Mouse (Mus musculus) myocyte (in vitro differentiated cells): ENCODE data around the gene Tnpo3. TPM values are rescaled to one million over a fixed set of nuclear protein-coding genes. Genes with fewer than 3 reads are reported as not detected.

Source experiments
- H3K27me3 ChIP-seq: one replicate; pipeline ENCODE4 v1.6.1; 2011; ENCODE audit not compliant: control insufficient read depth, insufficient read depth, insufficient read length
- H3K36me3 ChIP-seq: one replicate; pipeline ENCODE4 v1.6.1; 2011; ENCODE audit not compliant: control insufficient read depth, insufficient read depth
- H3K4me2 ChIP-seq: one replicate; pipeline ENCODE4 v1.6.1; 2011; ENCODE audit warnings: low read depth, control low read depth
- H3K4me3 ChIP-seq: one replicate; pipeline ENCODE4 v1.5.1; 2011; ENCODE audit warnings: mild to moderate bottlenecking, control low read depth, moderate library complexity
- H3K79me2 ChIP-seq: one replicate; pipeline ENCODE4 v1.6.1; 2011; ENCODE audit not compliant: control insufficient read depth, insufficient read depth
- H3ac ChIP-seq: one replicate; pipeline ENCODE4 v1.6.1; 2011; ENCODE audit not compliant: control insufficient read depth, insufficient read length
- CEBPB ChIP-seq: IDR thresholded peaks from 2 replicates; pipeline ENCODE4 v1.6.1; 2011; ENCODE audit warnings: mild to moderate bottlenecking, moderate library complexity; ENCODE audit not compliant: poor library complexity, insufficient read depth, severe bottlenecking
- E2F4 ChIP-seq: IDR thresholded peaks from one replicate; pipeline ENCODE4 v1.6.1; 2011; ENCODE audit warnings: mild to moderate bottlenecking, control low read depth, moderate library complexity; ENCODE audit not compliant: insufficient read depth
- MAX ChIP-seq: IDR thresholded peaks from one replicate; pipeline ENCODE4 v1.6.1; 2011; ENCODE audit warnings: low read depth, mild to moderate bottlenecking, control low read depth
- MYOD1 ChIP-seq, 3 experiments: IDR thresholded peaks; one replicate each; pipeline ENCODE4 v1.6.1; 2011; ENCODE audit warnings: control low read depth in 2 of 3, low read depth in 2 of 3, mild to moderate bottlenecking in 2 of 3, moderate library complexity in 1 of 3; ENCODE audit not compliant: insufficient read length in 2 of 3, control insufficient read depth in 1 of 3
- MYOG ChIP-seq, 3 experiments: IDR thresholded peaks; one replicate each; pipeline ENCODE4 v1.6.1; 2011; ENCODE audit warnings: control low read depth in 2 of 3, low read depth in 2 of 3, mild to moderate bottlenecking in 2 of 3; ENCODE audit not compliant: insufficient read length in 2 of 3, control insufficient read depth in 1 of 3, insufficient read depth in 1 of 3
- POLR2A ChIP-seq: IDR thresholded peaks from one replicate; pipeline ENCODE4 v1.6.1; 2011; ENCODE audit warnings: low read depth, mild to moderate bottlenecking, control low read depth, moderate library complexity; ENCODE audit not compliant: insufficient read length
- POLR2AphosphoS2 ChIP-seq: IDR thresholded peaks from one replicate; pipeline ENCODE4 v1.6.1; 2011; ENCODE audit warnings: low read depth, control low read depth; ENCODE audit not compliant: insufficient read length
- REST ChIP-seq: IDR thresholded peaks from one replicate; pipeline ENCODE4 v1.6.1; 2011; ENCODE audit warnings: mild to moderate bottlenecking, control low read depth, moderate library complexity; ENCODE audit not compliant: insufficient read depth, insufficient read length
- SRF ChIP-seq: IDR thresholded peaks from one replicate; pipeline ENCODE4 v1.6.1; 2011; ENCODE audit warnings: low read depth; ENCODE audit not compliant: control insufficient read depth, insufficient read length
- TCF12 ChIP-seq: IDR thresholded peaks from one replicate; pipeline ENCODE4 v1.6.1; 2011; ENCODE audit warnings: mild to moderate bottlenecking, control low read depth; ENCODE audit not compliant: poor library complexity, insufficient read depth, severe bottlenecking
- TCF3 ChIP-seq: IDR thresholded peaks from one replicate; pipeline ENCODE4 v1.6.1; 2011; ENCODE audit warnings: low read depth, control low read depth; ENCODE audit not compliant: insufficient read length
- USF1 ChIP-seq: IDR thresholded peaks from one replicate; pipeline ENCODE4 v1.6.1; 2011; ENCODE audit warnings: low read depth, mild to moderate bottlenecking, control low read depth, moderate library complexity
- polyA plus RNA-seq: library from polyadenylated mRNA; unstranded; fragments of >200 nt; fragmentation: generic; extraction: Trizol; gene quantifications from one replicate; pipeline ENCODE4 v1.2.1, GENCODE M21; 2012; ENCODE audit warnings: missing spikeins

Tnpo3 gene
- polyA plus RNA-seq, 1 experiment: 25.6 TPM

GRCm38 (mm10) chr6:29631751-29632551 lies 22.3 kb upstream of the Tnpo3 start:
- H3ac ChIP-seq: no peak overlapping the region
- no peak for TF ChIP-seq USF1
- TF ChIP-seq CEBPB: no peak
- no peak for TF ChIP-seq TCF12
- TF ChIP-seq POLR2A: no peak
- no peak for TF ChIP-seq POLR2AphosphoS2
- no peak for TF ChIP-seq MYOG (IDR thresholded peaks at IDR 0.05; ENCODE audit: control insufficient read depth in 1 of 3, insufficient read depth in 1 of 3, insufficient read length in 2 of 3, low read depth in 2 of 3)
- no peak for TF ChIP-seq E2F4
- no peak for TF ChIP-seq TCF3
- no peak overlapping the region for H3K4me2 ChIP-seq
- peaks cover 17% of the 10 kb centered on the region for H3K27me3 ChIP-seq
- H3K36me3 ChIP-seq: no peaks in the 10 kb centered on the region
- no peaks in the 10 kb centered on the region for H3K79me2 ChIP-seq
- H3K4me3 ChIP-seq: no peak overlapping the region

- H3K4me3 ChIP-seq: no peak overlapping the region
- no peak overlapping the region for H3ac ChIP-seq
- H3K4me2 ChIP-seq: no peak overlapping the region
- H3K79me2 ChIP-seq: no peaks in the 10 kb centered on the region
- H3K36me3 ChIP-seq: no peaks in the 10 kb centered on the region
- H3K27me3 ChIP-seq: peaks cover 15% of the 10 kb centered on the region
- TF ChIP-seq MAX: no peak
- no peak for TF ChIP-seq TCF12
- TF ChIP-seq POLR2AphosphoS2: no peak
- TF ChIP-seq E2F4: no peak
- no peak for TF ChIP-seq SRF
- no peak for TF ChIP-seq POLR2A
- no peak for TF ChIP-seq CEBPB
- TF ChIP-seq MYOD1 (IDR thresholded peaks at IDR 0.05; ENCODE audit: control insufficient read depth in 1 of 3, insufficient read length in 2 of 3, low read depth in 2 of 3): no peak
- TF ChIP-seq MYOG (IDR thresholded peaks at IDR 0.05; ENCODE audit: control insufficient read depth in 1 of 3, insufficient read depth in 1 of 3, insufficient read length in 2 of 3, low read depth in 2 of 3): no peak
- no peak for TF ChIP-seq REST
- TF ChIP-seq TCF3: no peak
- no peak for TF ChIP-seq USF1
Observed at GRCm38 (mm10) chr6:29630216-29630615, 20.5 kb upstream of the Tnpo3 start.

DNA sequence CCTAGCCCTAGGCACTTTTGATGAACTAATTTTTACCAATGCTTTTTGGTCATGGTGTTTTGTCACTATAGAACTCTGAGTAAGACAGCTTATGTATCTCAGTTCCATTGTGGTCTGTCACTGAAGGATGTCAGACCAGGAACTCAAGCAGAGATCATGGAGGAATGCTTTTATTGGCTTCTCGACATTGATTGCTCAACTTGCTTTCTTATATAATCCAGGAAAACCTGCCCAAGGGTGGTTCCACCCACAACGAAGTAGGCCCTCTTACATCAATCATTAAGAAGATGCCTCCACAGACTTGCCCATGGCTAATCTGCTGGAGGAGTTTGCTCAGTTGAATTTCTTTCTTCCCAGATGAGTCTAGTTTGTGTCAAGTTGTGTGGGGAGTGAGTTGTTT lies 18.1 kb upstream of the Tnpo3 start:
- no peak for TF ChIP-seq REST
- TF ChIP-seq MYOD1 (IDR thresholded peaks at IDR 0.05; ENCODE audit: control insufficient read depth in 1 of 3, insufficient read length in 2 of 3, low read depth in 2 of 3): no peak
- TF ChIP-seq USF1: no peak
- TF ChIP-seq POLR2AphosphoS2: no peak
- TF ChIP-seq TCF3: no peak
- TF ChIP-seq POLR2A: no peak
- TF ChIP-seq CEBPB: no peak
- H3K79me2 ChIP-seq: no peaks in the 10 kb centered on the region

DNA sequence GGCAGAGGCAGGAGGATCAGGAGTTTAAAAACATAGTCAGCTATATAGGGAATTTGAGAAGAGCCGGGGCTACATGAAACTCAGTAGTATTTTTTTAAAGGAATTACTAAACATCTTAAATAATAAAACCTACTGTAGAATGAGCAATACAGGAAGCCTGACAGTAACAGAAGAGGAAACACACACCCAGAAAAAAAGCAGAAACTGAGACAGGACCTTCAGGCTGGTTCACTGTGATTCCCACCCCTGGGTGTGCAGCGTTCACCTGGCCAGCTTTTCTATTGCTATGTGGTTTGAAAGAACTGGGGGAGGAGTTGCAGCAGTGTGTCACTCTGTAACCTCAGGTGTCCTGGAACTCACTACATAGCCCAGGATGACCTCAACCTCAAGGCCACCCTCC lies 14.2 kb upstream of the Tnpo3 start:
- TF ChIP-seq E2F4: no peak
- no peak for TF ChIP-seq MYOG (IDR thresholded peaks at IDR 0.05; ENCODE audit: control insufficient read depth in 1 of 3, insufficient read depth in 1 of 3, insufficient read length in 2 of 3, low read depth in 2 of 3)
- no peak for TF ChIP-seq REST
- no peak for TF ChIP-seq CEBPB

More for the DNA sequence above, 18.1 kb upstream of the Tnpo3 start:
- no peak overlapping the region for H3K4me2 ChIP-seq
- no peaks in the 10 kb centered on the region for H3K36me3 ChIP-seq
- no peak overlapping the region for H3K4me3 ChIP-seq
- H3K27me3 ChIP-seq: peaks cover 5% of the 10 kb centered on the region
- no peak overlapping the region for H3ac ChIP-seq

DNA sequence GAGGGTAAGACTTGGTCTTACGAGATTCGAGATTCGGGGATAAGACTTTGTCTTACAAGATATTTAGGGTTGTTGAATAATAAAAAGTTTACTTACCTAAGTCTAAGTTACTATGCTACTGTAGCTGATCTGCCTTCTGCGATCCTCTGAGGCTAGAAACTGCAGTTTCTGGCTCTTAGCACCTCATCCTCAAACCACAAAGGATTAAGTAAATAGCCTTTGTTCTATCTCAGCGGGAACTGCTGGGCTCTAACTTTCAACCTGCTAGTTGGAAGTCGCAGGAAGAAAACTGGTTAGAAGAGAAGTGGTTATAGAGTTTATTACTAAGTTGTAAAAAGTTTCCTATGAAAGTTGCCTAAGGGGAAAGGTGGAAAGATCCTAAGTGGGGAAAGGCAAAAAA lies 12.6 kb upstream of the Tnpo3 start:
- no peaks in the 10 kb centered on the region for H3K79me2 ChIP-seq
- no peak for TF ChIP-seq MYOD1 (IDR thresholded peaks at IDR 0.05; ENCODE audit: control insufficient read depth in 1 of 3, insufficient read length in 2 of 3, low read depth in 2 of 3)
- no peak overlapping the region for H3K4me2 ChIP-seq
- no peaks in the 10 kb centered on the region for H3K36me3 ChIP-seq
- peaks cover 28% of the 10 kb centered on the region for H3K27me3 ChIP-seq
- H3K4me3 ChIP-seq: no peak overlapping the region
- no peak overlapping the region for H3ac ChIP-seq

More for the DNA sequence above, 14.2 kb upstream of the Tnpo3 start:
- Histone ChIP-seq H3K4me2 (no peak overlapping the region), H3ac (no peak overlapping the region), H3K79me2 (no peaks in the 10 kb centered on the region), H3K36me3 (no peaks in the 10 kb centered on the region), H3K27me3 (peaks cover 13% of the 10 kb centered on the region), H3K4me3 (no peak overlapping the region)
